Mouse (Mus musculus) colon, adult 2 months (tissue): ENCODE measurements around the gene Lilr4b. TPM values are rescaled to one million over a fixed set of nuclear protein-coding genes. Genes with fewer than 3 reads are reported as not detected.

ENCODE experiments used
- polyA plus RNA-seq: library from polyadenylated mRNA; depleted of rRNA; stranded (reverse); fragments of >200 nt; gene quantifications from 2 replicates; pipeline ENCODE4 v1.2.3, GENCODE M21; 2012; rRNA removed

Gene Lilr4b
- polyA plus RNA-seq = 0.43 and 1.1 TPM in 2 replicates

DNA sequence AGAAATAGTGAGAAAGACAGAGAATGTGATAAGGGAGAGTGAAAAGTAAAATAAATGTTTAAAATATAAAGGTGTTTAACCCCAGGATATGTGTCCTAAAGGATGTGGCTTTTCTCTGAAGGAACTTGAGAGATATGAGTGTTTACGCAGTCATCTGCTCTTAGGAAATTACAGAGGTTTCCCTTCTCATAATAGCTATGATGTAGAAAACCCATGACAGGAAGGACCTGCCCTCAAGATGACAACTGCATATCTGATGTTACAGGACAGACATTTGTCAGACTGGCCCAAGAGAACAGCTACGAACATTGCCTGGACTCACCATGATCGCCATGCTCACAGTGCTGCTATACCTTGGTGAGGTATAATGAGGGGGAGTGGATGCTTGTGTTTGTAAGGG lies at the start of gene Lilr4b, which contains the start of gene Gm49339:
Gene Lilr4b, plus strand, starts transcription at position 236 of the 400 bp plus-strand sequence.
Gene Gm49339, plus strand, starts transcription at position 216 of the 400 bp plus-strand sequence.

DNA sequence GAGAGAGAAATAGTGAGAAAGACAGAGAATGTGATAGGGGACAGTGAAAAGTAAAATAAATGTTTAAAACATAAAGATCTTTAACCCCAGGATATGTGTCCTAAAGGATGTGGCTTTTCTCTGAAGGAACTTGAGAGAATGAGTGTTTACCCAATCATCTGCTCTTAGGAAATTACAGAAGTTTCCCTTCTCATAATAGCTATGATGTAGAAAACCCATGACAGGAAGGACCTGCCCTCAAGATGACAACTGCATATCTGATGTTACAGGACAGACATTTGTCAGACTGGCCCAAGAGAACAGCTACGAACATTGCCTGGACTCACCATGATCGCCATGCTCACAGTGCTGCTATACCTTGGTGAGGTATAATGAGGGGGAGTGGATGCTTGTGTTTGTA lies 10.3 kb downstream of the Lilr4b start, which contains the start of gene Lilrb4a:
Gene Lilrb4a, plus strand, starts transcription at position 266 of the 400 bp plus-strand sequence.

Other genes starting within 250 kb of the Lilr4b start
- gene Gm49339, start within 50 bp of the Lilr4b start, polyA plus RNA-seq = 0.97 and 1.8 TPM in 2 replicates
- gene Lilrb4a, start 10.3 kb downstream of the Lilr4b start, polyA plus RNA-seq = 0.42 and 0.62 TPM in 2 replicates
- 2.5 and 2.6 TPM in 2 replicates for gene Fam162b, start 109.9 kb downstream of the Lilr4b start, polyA plus RNA-seq
- gene Gprc6a, start 150.8 kb downstream of the Lilr4b start, polyA plus RNA-seq = not detected in 2 replicates
- 0.69 and 0.77 TPM in 2 replicates for gene Rfx6, start 197.1 kb downstream of the Lilr4b start, polyA plus RNA-seq